Mouse (Mus musculus): ENCODE measurements at regions not wholly inside any gene's neighbourhood (a gene's known extent, or its start where the extent isn't known, plus 50 kb on each side); places are given as distances from the start of the nearest gene placed in this dataset.
A peak's percentile ranks its signal among the peaks of the same experiment; 100 is the strongest.

- no peak for ATAC-seq (ENCODE audit: insufficient read depth)
- no peaks in the 10 kb centered on the region for H3K36me3 ChIP-seq (ENCODE audit: insufficient read depth)
- no peaks in the 10 kb centered on the region for H3K4me1 ChIP-seq (ENCODE audit: insufficient read depth)
- peak; percentile 9; the same call in 1 of the 2 replicates for TF ChIP-seq CTCF (IDR thresholded peaks at IDR 0.05; ENCODE audit: low read depth)
- H3K4me2 ChIP-seq = no peak overlapping the region
- H3K4me3 ChIP-seq (ENCODE audit: low read depth, low read length) = no peak overlapping the region
- H3K27ac ChIP-seq (ENCODE audit: low read depth) = no peak overlapping the region
- H3K9ac ChIP-seq = no peak overlapping the region
- H3K27me3 ChIP-seq (ENCODE audit: insufficient read depth, low read length) = no peaks in the 10 kb centered on the region
- DNase-seq = peak; percentile 28
- no peaks in the 10 kb centered on the region for H3K9me3 ChIP-seq (ENCODE audit: low read depth, low read length)
Observed at GRCm38 (mm10) chr12:37632368-37632767, 185.2 kb upstream of the Dgkb start.

GRCm38 (mm10) chr12:37633286-37633685, 184.2 kb upstream of the Dgkb start:
- H3K36me3 ChIP-seq (ENCODE audit: insufficient read depth) = no peaks in the 10 kb centered on the region
- DNase-seq (peak; percentile 15), ATAC-seq (ENCODE audit: insufficient read depth) (no peak)
- TF ChIP-seq CTCF (IDR thresholded peaks at IDR 0.05; ENCODE audit: low read depth) = no peak
- H3K9me3 ChIP-seq (ENCODE audit: low read depth, low read length) = no peaks in the 10 kb centered on the region
- H3K9ac ChIP-seq = no peak overlapping the region
- H3K27ac ChIP-seq (ENCODE audit: low read depth) = no peak overlapping the region
- WGBS = 47% methylated on average over 4 of the region's 4 CpGs
- H3K27me3 ChIP-seq (ENCODE audit: insufficient read depth, low read length) = no peaks in the 10 kb centered on the region
- H3K4me1 ChIP-seq (ENCODE audit: insufficient read depth) = no peaks in the 10 kb centered on the region
- H3K4me2 ChIP-seq = no peak overlapping the region
- H3K4me3 ChIP-seq (ENCODE audit: low read depth, low read length) = no peak overlapping the region

GRCm38 (mm10) chr12:37646186-37646585, 171.3 kb upstream of the Dgkb start:
- no peak for DNase-seq
- Histone ChIP-seq H3K36me3 (ENCODE audit: insufficient read depth) (no peaks in the 10 kb centered on the region), H3K27ac (ENCODE audit: low read depth) (no peak overlapping the region), H3K4me2 (no peak overlapping the region), H3K4me1 (ENCODE audit: insufficient read depth) (no peaks in the 10 kb centered on the region), H3K9ac (no peak overlapping the region), H3K27me3 (ENCODE audit: insufficient read depth, low read length) (no peaks in the 10 kb centered on the region), H3K9me3 (ENCODE audit: low read depth, low read length) (no peaks in the 10 kb centered on the region), H3K4me3 (ENCODE audit: low read depth, low read length) (no peak overlapping the region)
- WGBS = 57% methylated on average over 3 of the region's 3 CpGs
- no peak for ATAC-seq (ENCODE audit: insufficient read depth)
- no peak for TF ChIP-seq CTCF (IDR thresholded peaks at IDR 0.05; ENCODE audit: low read depth)

GRCm38 (mm10) chr12:37653287-37653686, 164.2 kb upstream of the Dgkb start:
- TF ChIP-seq CTCF (IDR thresholded peaks at IDR 0.05; ENCODE audit: low read depth) = no peak
- Histone ChIP-seq H3K4me1 (ENCODE audit: insufficient read depth) (no peaks in the 10 kb centered on the region), H3K36me3 (ENCODE audit: insufficient read depth) (no peaks in the 10 kb centered on the region), H3K9me3 (ENCODE audit: low read depth, low read length) (no peaks in the 10 kb centered on the region), H3K4me2 (no peak overlapping the region), H3K27me3 (ENCODE audit: insufficient read depth, low read length) (no peaks in the 10 kb centered on the region), H3K27ac (ENCODE audit: low read depth) (no peak overlapping the region), H3K9ac (no peak overlapping the region), H3K4me3 (ENCODE audit: low read depth, low read length) (no peak overlapping the region)
- WGBS = 38% methylated on average over 4 of the region's 4 CpGs
- ATAC-seq (ENCODE audit: insufficient read depth) = no peak
- DNase-seq = no peak

GRCm38 (mm10) chr12:37654256-37654655, 163.3 kb upstream of the Dgkb start:
- no peaks in the 10 kb centered on the region for H3K27me3 ChIP-seq (ENCODE audit: insufficient read depth, low read length)
- H3K27ac ChIP-seq (ENCODE audit: low read depth) = no peak overlapping the region
- H3K4me3 ChIP-seq (ENCODE audit: low read depth, low read length) = no peak overlapping the region
- no peak overlapping the region for H3K4me2 ChIP-seq
- DNase-seq = no peak
- no peak for TF ChIP-seq CTCF (IDR thresholded peaks at IDR 0.05; ENCODE audit: low read depth)
- H3K4me1 ChIP-seq (ENCODE audit: insufficient read depth) = no peaks in the 10 kb centered on the region
- H3K36me3 ChIP-seq (ENCODE audit: insufficient read depth) = no peaks in the 10 kb centered on the region
- no peaks in the 10 kb centered on the region for H3K9me3 ChIP-seq (ENCODE audit: low read depth, low read length)
- no peak for ATAC-seq (ENCODE audit: insufficient read depth)
- H3K9ac ChIP-seq = no peak overlapping the region

GRCm38 (mm10) chr12:37660016-37660415, 157.5 kb upstream of the Dgkb start:
- WGBS = 95% methylated on average over 1 of the region's 1 CpGs
- H3K9me3 ChIP-seq (ENCODE audit: low read depth, low read length) = no peaks in the 10 kb centered on the region

GRCm38 (mm10) chr12:37682455-37683110, 134.9 kb upstream of the Dgkb start:
- no peak overlapping the region for H3K9ac ChIP-seq
- no peaks in the 10 kb centered on the region for H3K27me3 ChIP-seq (ENCODE audit: insufficient read depth, low read length)
- no peak for TF ChIP-seq CTCF (IDR thresholded peaks at IDR 0.05; ENCODE audit: low read depth)
- ATAC-seq (ENCODE audit: insufficient read depth) = no peak
- no peaks in the 10 kb centered on the region for H3K9me3 ChIP-seq (ENCODE audit: low read depth, low read length)
- no peak overlapping the region for H3K27ac ChIP-seq (ENCODE audit: low read depth)
- no peak overlapping the region for H3K4me3 ChIP-seq (ENCODE audit: low read depth, low read length)
- no peaks in the 10 kb centered on the region for H3K36me3 ChIP-seq (ENCODE audit: insufficient read depth)
- H3K4me1 ChIP-seq (ENCODE audit: insufficient read depth) = no peaks in the 10 kb centered on the region
- no peak for DNase-seq
- no peak overlapping the region for H3K4me2 ChIP-seq

More at GRCm38 (mm10) chr12:37660016-37660415, 157.5 kb upstream of the Dgkb start:
- no peak overlapping the region for H3K4me2 ChIP-seq
- ATAC-seq (ENCODE audit: insufficient read depth) (no peak), DNase-seq (no peak)
- no peaks in the 10 kb centered on the region for H3K4me1 ChIP-seq (ENCODE audit: insufficient read depth)
- H3K4me3 ChIP-seq (ENCODE audit: low read depth, low read length) = no peak overlapping the region
- H3K36me3 ChIP-seq (ENCODE audit: insufficient read depth) = no peaks in the 10 kb centered on the region
- H3K27ac ChIP-seq (ENCODE audit: low read depth) = no peak overlapping the region
- no peak for TF ChIP-seq CTCF (IDR thresholded peaks at IDR 0.05; ENCODE audit: low read depth)
- no peaks in the 10 kb centered on the region for H3K27me3 ChIP-seq (ENCODE audit: insufficient read depth, low read length)
- no peak overlapping the region for H3K9ac ChIP-seq

- Histone ChIP-seq H3K27ac (ENCODE audit: low read depth) (no peak overlapping the region), H3K9ac (no peak overlapping the region), H3K4me2 (no peak overlapping the region), H3K4me3 (ENCODE audit: low read depth, low read length) (no peak overlapping the region), H3K4me1 (ENCODE audit: insufficient read depth) (no peaks in the 10 kb centered on the region), H3K36me3 (ENCODE audit: insufficient read depth) (no peaks in the 10 kb centered on the region), H3K9me3 (ENCODE audit: low read depth, low read length) (no peaks in the 10 kb centered on the region), H3K27me3 (ENCODE audit: insufficient read depth, low read length) (no peaks in the 10 kb centered on the region)
- no peak for TF ChIP-seq CTCF (IDR thresholded peaks at IDR 0.05; ENCODE audit: low read depth)
- 76% methylated on average over 2 of the region's 2 CpGs for WGBS
- no peak for ATAC-seq (ENCODE audit: insufficient read depth)
- no peak for DNase-seq
Observed at GRCm38 (mm10) chr12:37692584-37692983, 124.9 kb upstream of the Dgkb start.
